Mouse (Mus musculus): ENCODE measurements around the gene Gramd1b. TPM values are rescaled to one million over a fixed set of nuclear protein-coding genes. Genes with fewer than 3 reads are reported as not detected.

The Gramd1b gene
- polyA plus RNA-seq, 1 experiment from 2014 or later, result 5.8 TPM

GRCm38 (mm10) chr9:40420652-40421335 lies 110.4 kb downstream of the Gramd1b start:
- no peak overlapping the region for H3K4me3 ChIP-seq
- 0 out of 2 replicates have a peak overlapping the region, but pooled peaks have one; percentile 34 for H3K9ac ChIP-seq
- H3K36me3 ChIP-seq, result no peaks in the 10 kb centered on the region
- peaks cover 54% of the 10 kb centered on the region for H3K4me1 ChIP-seq
- ATAC-seq (ENCODE audit: extremely low read depth, insufficient number of reproducible peaks, low FRiP score, low TSS enrichment), result peak; percentile 57; the same call in 1 of the 2 replicates
- H3K9me3 ChIP-seq, result no peaks in the 10 kb centered on the region
- H3K27ac ChIP-seq (replicated peaks), result peak overlapping the region; percentile 74
- 46% methylated on average over 15 of the region's 15 CpGs for WGBS
- no peaks in the 10 kb centered on the region for H3K27me3 ChIP-seq (replicated peaks)
- peak overlapping the region; percentile 35 for H3K4me2 ChIP-seq

- H3K27me3 ChIP-seq (replicated peaks), result no peaks in the 10 kb centered on the region
- peak overlapping the region; percentile 11; the same call in 1 of the 2 replicates for H3K4me2 ChIP-seq
- ATAC-seq (ENCODE audit: extremely low read depth, insufficient number of reproducible peaks, low FRiP score, low TSS enrichment), result no peak
- peak overlapping the region; percentile 52; the same call in 1 of the 2 replicates for H3K9ac ChIP-seq
- no peaks in the 10 kb centered on the region for H3K36me3 ChIP-seq
- H3K4me1 ChIP-seq, result peaks cover 59% of the 10 kb centered on the region
- peak overlapping the region; percentile 42 for H3K27ac ChIP-seq (replicated peaks)
- WGBS, result 61% methylated on average over 5 of the region's 5 CpGs
- no peak overlapping the region for H3K4me3 ChIP-seq
- no peaks in the 10 kb centered on the region for H3K9me3 ChIP-seq
Observed at GRCm38 (mm10) chr9:40418803-40419202, 112.4 kb downstream of the Gramd1b start.

GRCm38 (mm10) chr9:40416150-40416549 lies 115.0 kb downstream of the Gramd1b start:
- Histone ChIP-seq H3K9ac (no peak overlapping the region), H3K4me2 (no peak overlapping the region), H3K27me3 (replicated peaks) (no peaks in the 10 kb centered on the region), H3K4me3 (no peak overlapping the region), H3K27ac (replicated peaks) (no peak overlapping the region), H3K9me3 (no peaks in the 10 kb centered on the region), H3K4me1 (peaks cover 36% of the 10 kb centered on the region), H3K36me3 (no peaks in the 10 kb centered on the region)
- ATAC-seq (ENCODE audit: extremely low read depth, insufficient number of reproducible peaks, low FRiP score, low TSS enrichment), result no peak
- 81% methylated on average over 7 of the region's 7 CpGs for WGBS

GRCm38 (mm10) chr9:40414904-40415766 lies 116.0 kb downstream of the Gramd1b start:
- H3K27me3 ChIP-seq (replicated peaks), result no peaks in the 10 kb centered on the region
- H3K9me3 ChIP-seq, result no peaks in the 10 kb centered on the region
- H3K4me2 ChIP-seq, result peak overlapping the region; percentile 97
- ATAC-seq (ENCODE audit: extremely low read depth, insufficient number of reproducible peaks, low FRiP score, low TSS enrichment), result no peak; the same call in 1 of the 2 replicates
- 32% methylated on average over 18 of the region's 18 CpGs for WGBS
- H3K9ac ChIP-seq, result peak overlapping the region; percentile 89
- H3K4me3 ChIP-seq, result peak overlapping the region; percentile 66
- peaks cover 26% of the 10 kb centered on the region for H3K4me1 ChIP-seq
- no peaks in the 10 kb centered on the region for H3K36me3 ChIP-seq
- peak overlapping the region; percentile 66 for H3K27ac ChIP-seq (replicated peaks)

GRCm38 (mm10) chr9:40414498-40414903 lies 116.7 kb downstream of the Gramd1b start:
- H3K27ac ChIP-seq (replicated peaks), result peak overlapping the region; percentile 66
- ATAC-seq (ENCODE audit: extremely low read depth, insufficient number of reproducible peaks, low FRiP score, low TSS enrichment), result 0 out of 2 replicates have a peak, but pooled peaks have one; percentile 15
- WGBS, result 4% methylated on average over 15 of the region's 15 CpGs
- no peaks in the 10 kb centered on the region for H3K36me3 ChIP-seq
- peak overlapping the region; percentile 89 for H3K9ac ChIP-seq
- no peaks in the 10 kb centered on the region for H3K27me3 ChIP-seq (replicated peaks)
- H3K9me3 ChIP-seq, result no peaks in the 10 kb centered on the region
- H3K4me2 ChIP-seq, result peak overlapping the region; percentile 97
- peaks cover 20% of the 10 kb centered on the region for H3K4me1 ChIP-seq
- H3K4me3 ChIP-seq, result peak overlapping the region; percentile 66

GRCm38 (mm10) chr9:40413601-40414000 lies 117.6 kb downstream of the Gramd1b start:
- no peak overlapping the region for H3K27ac ChIP-seq (replicated peaks)
- no peak for ATAC-seq (ENCODE audit: extremely low read depth, insufficient number of reproducible peaks, low FRiP score, low TSS enrichment)
- WGBS, result 73% methylated on average over 4 of the region's 4 CpGs
- peaks cover 11% of the 10 kb centered on the region for H3K4me1 ChIP-seq
- no peak overlapping the region for H3K4me3 ChIP-seq
- no peaks in the 10 kb centered on the region for H3K36me3 ChIP-seq
- no peak overlapping the region for H3K9ac ChIP-seq
- H3K9me3 ChIP-seq, result no peaks in the 10 kb centered on the region
- no peak overlapping the region for H3K4me2 ChIP-seq
- no peaks in the 10 kb centered on the region for H3K27me3 ChIP-seq (replicated peaks)

- no peaks in the 10 kb centered on the region for H3K9me3 ChIP-seq
- no peak overlapping the region for H3K9ac ChIP-seq
- no peak overlapping the region for H3K4me2 ChIP-seq
- no peaks in the 10 kb centered on the region for H3K36me3 ChIP-seq
- no peak overlapping the region for H3K4me3 ChIP-seq
- H3K27me3 ChIP-seq (replicated peaks), result no peaks in the 10 kb centered on the region
- H3K27ac ChIP-seq (replicated peaks), result no peak overlapping the region
- WGBS, result 84% methylated on average over 14 of the region's 14 CpGs
- ATAC-seq (ENCODE audit: extremely low read depth, insufficient number of reproducible peaks, low FRiP score, low TSS enrichment), result no peak
- peaks cover 9% of the 10 kb centered on the region for H3K4me1 ChIP-seq
Observed at GRCm38 (mm10) chr9:40412931-40413330, 118.3 kb downstream of the Gramd1b start.

- ATAC-seq (ENCODE audit: extremely low read depth, insufficient number of reproducible peaks, low FRiP score, low TSS enrichment), result no peak
- Histone ChIP-seq H3K4me2 (no peak overlapping the region), H3K27ac (replicated peaks) (no peak overlapping the region), H3K4me1 (peaks cover 9% of the 10 kb centered on the region), H3K9ac (no peak overlapping the region), H3K4me3 (no peak overlapping the region), H3K9me3 (no peaks in the 10 kb centered on the region), H3K27me3 (replicated peaks) (no peaks in the 10 kb centered on the region), H3K36me3 (no peaks in the 10 kb centered on the region)
- WGBS, result 86% methylated on average over 4 of the region's 4 CpGs
Observed at GRCm38 (mm10) chr9:40412246-40412645, 118.9 kb downstream of the Gramd1b start.

- H3K27me3 ChIP-seq (replicated peaks), result no peaks in the 10 kb centered on the region
- WGBS, result 88% methylated on average over 3 of the region's 3 CpGs
- H3K27ac ChIP-seq (replicated peaks), result no peak overlapping the region
- H3K9ac ChIP-seq, result no peak overlapping the region
- no peaks in the 10 kb centered on the region for H3K9me3 ChIP-seq
- no peaks in the 10 kb centered on the region for H3K36me3 ChIP-seq
- peaks cover 12% of the 10 kb centered on the region for H3K4me1 ChIP-seq
- no peak overlapping the region for H3K4me2 ChIP-seq
- no peak for ATAC-seq (ENCODE audit: extremely low read depth, insufficient number of reproducible peaks, low FRiP score, low TSS enrichment)
- no peak overlapping the region for H3K4me3 ChIP-seq
Observed at GRCm38 (mm10) chr9:40410895-40411294, 120.3 kb downstream of the Gramd1b start.

GRCm38 (mm10) chr9:40409071-40409470 lies 122.1 kb downstream of the Gramd1b start:
- no peaks in the 10 kb centered on the region for H3K9me3 ChIP-seq
- H3K27me3 ChIP-seq (replicated peaks), result no peaks in the 10 kb centered on the region
- H3K9ac ChIP-seq, result no peak overlapping the region
- H3K4me2 ChIP-seq, result no peak overlapping the region
- H3K36me3 ChIP-seq, result no peaks in the 10 kb centered on the region
- WGBS, result 49% methylated on average over 2 of the region's 2 CpGs
- peaks cover 22% of the 10 kb centered on the region for H3K4me1 ChIP-seq
- no peak overlapping the region for H3K4me3 ChIP-seq
- ATAC-seq (ENCODE audit: extremely low read depth, insufficient number of reproducible peaks, low FRiP score, low TSS enrichment), result no peak
- no peak overlapping the region for H3K27ac ChIP-seq (replicated peaks)

GRCm38 (mm10) chr9:40408415-40408814 lies 122.8 kb downstream of the Gramd1b start:
- Histone ChIP-seq H3K4me1 (peaks cover 25% of the 10 kb centered on the region), H3K4me2 (no peak overlapping the region), H3K27ac (replicated peaks) (no peak overlapping the region), H3K4me3 (no peak overlapping the region), H3K36me3 (no peaks in the 10 kb centered on the region), H3K27me3 (replicated peaks) (no peaks in the 10 kb centered on the region), H3K9ac (no peak overlapping the region), H3K9me3 (no peaks in the 10 kb centered on the region)
- 77% methylated on average over 3 of the region's 3 CpGs for WGBS
- no peak for ATAC-seq (ENCODE audit: extremely low read depth, insufficient number of reproducible peaks, low FRiP score, low TSS enrichment)
